Mouse (Mus musculus) kidney, postnatal 0 days (tissue): Measurements from ENCODE around the gene U90926. TPM values are rescaled to one million over a fixed set of nuclear protein-coding genes. Genes with fewer than 3 reads are reported as not detected.

Experiments
- ATAC-seq: fragments of 200-750 bp; cut with Nextera tagmentation; replicated peaks from 2 replicates; pipeline ENCODE4 v1.8.0; 2017; ENCODE audit warnings: low read depth, moderate number of reproducible peaks, moderate TSS enrichment, moderate library complexity; ENCODE audit not compliant: low FRiP score
- DNase-seq: peaks from one replicate; pipeline ENCODE4 v3.0.0-alpha.2; 2016; ENCODE audit warnings: low spot score
- H3K27ac ChIP-seq: fragments of 300-500 bp; sonication (generic); 2 replicates; pipeline ENCODE4 v1.5.1; 2014; ENCODE audit warnings: mild to moderate bottlenecking
- H3K27me3 ChIP-seq: fragments of 300-500 bp; sonication (generic); 2 replicates; pipeline ENCODE4 v1.6.1; 2014; ENCODE audit warnings: low read length, mixed read lengths; ENCODE audit not compliant: insufficient read depth
- H3K36me3 ChIP-seq: fragments of 300-500 bp; sonication (generic); 2 replicates; pipeline ENCODE4 v1.6.1; 2014; ENCODE audit warnings: low read length, mixed read lengths; ENCODE audit not compliant: insufficient read depth
- H3K4me1 ChIP-seq: fragments of 300-500 bp; sonication (generic); replicated peaks from 2 replicates; pipeline ENCODE4 v1.6.1; 2014; ENCODE audit warnings: antibody characterized with exemption, low read length, mixed read lengths; ENCODE audit not compliant: insufficient read depth
- H3K4me2 ChIP-seq: fragments of 300-500 bp; sonication (generic); 2 replicates; pipeline ENCODE4 v1.6.1; 2014; ENCODE audit warnings: mild to moderate bottlenecking, low read length, moderate library complexity, mixed read lengths
- H3K4me3 ChIP-seq: fragments of 300-500 bp; sonication (generic); replicated peaks from 2 replicates; pipeline ENCODE4 v1.5.1; 2014; ENCODE audit warnings: low read depth, low read length
- H3K9ac ChIP-seq: fragments of 300-500 bp; sonication (generic); 2 replicates; pipeline ENCODE4 v1.6.1; 2014; ENCODE audit warnings: low read depth, low read length
- H3K9me3 ChIP-seq: fragments of 300-500 bp; sonication (generic); replicated peaks from 2 replicates; pipeline ENCODE4 v1.6.1; 2016; ENCODE audit warnings: low read length, inconsistent platforms, mixed read lengths
- CTCF ChIP-seq: IDR thresholded peaks from 2 replicates; pipeline ENCODE4 v1.5.1; 2016; ENCODE audit warnings: antibody characterized with exemption, low read depth, mild to moderate bottlenecking, moderate library complexity
- WGBS: fragments of 180-500 bp; shearing (Covaris S2); extraction: QIAGEN DNeasy Blood & Tissue Kit; methylation state at CpG from one replicate; pipeline ENCODE4 v1.1.7; 2014; 5-methylcytosine and 5-hydroxymethylcytosine counted together
- polyA plus RNA-seq: library from polyadenylated mRNA; unstranded; fragments of >200 nt; fragmentation: Nextera tagmentation; extraction: Ambion mirVana; gene quantifications from 2 replicates; pipeline ENCODE4 v1.2.1, GENCODE M21; 2015

U90926 gene
- polyA plus RNA-seq, 1 experiment from 2014 or later, result not detected

- Histone ChIP-seq H3K27ac (no peak overlapping the region), H3K36me3 (peaks cover 42% of the 10 kb centered on the region), H3K4me1 (no peaks in the 10 kb centered on the region), H3K9ac (no peak overlapping the region), H3K9me3 (no peaks in the 10 kb centered on the region), H3K4me3 (no peak overlapping the region), H3K27me3 (no peaks in the 10 kb centered on the region), H3K4me2 (no peak overlapping the region)
- ATAC-seq (no peak), DNase-seq (no peak)
- 96% methylated on average over 7 of the region's 7 CpGs for WGBS
- no peak for TF ChIP-seq CTCF
Measured at GRCm38 (mm10) chr5:92188881-92189483, 26.2 kb downstream of the U90926 start.

- peaks cover 41% of the 10 kb centered on the region for H3K36me3 ChIP-seq
- WGBS, result 72% methylated on average over 8 of the region's 8 CpGs
Measured at GRCm38 (mm10) chr5:92183071-92183830, 32.0 kb downstream of the U90926 start.

GRCm38 (mm10) chr5:92165976-92166375 is 49.2 kb downstream of the U90926 start:
- WGBS, result 75% methylated on average over 6 of the region's 6 CpGs
- Histone ChIP-seq H3K9me3 (no peaks in the 10 kb centered on the region), H3K27ac (no peak overlapping the region), H3K4me1 (no peaks in the 10 kb centered on the region), H3K4me3 (no peak overlapping the region), H3K4me2 (no peak overlapping the region), H3K9ac (no peak overlapping the region), H3K36me3 (peaks cover 21% of the 10 kb centered on the region), H3K27me3 (no peaks in the 10 kb centered on the region)
- no peak for TF ChIP-seq CTCF
- DNase-seq (no peak), ATAC-seq (no peak)

More at GRCm38 (mm10) chr5:92183071-92183830, 32.0 kb downstream of the U90926 start:
- no peaks in the 10 kb centered on the region for H3K9me3 ChIP-seq
- DNase-seq (no peak), ATAC-seq (no peak)
- no peak overlapping the region for H3K9ac ChIP-seq
- no peak for TF ChIP-seq CTCF
- H3K27me3 ChIP-seq, result no peaks in the 10 kb centered on the region
- H3K4me1 ChIP-seq, result no peaks in the 10 kb centered on the region
- H3K4me2 ChIP-seq, result no peak overlapping the region
- H3K4me3 ChIP-seq, result no peak overlapping the region
- no peak overlapping the region for H3K27ac ChIP-seq

Other genes with a start within 250 kb of the U90926 start
- not detected in 2 replicates for gene Odaph, start 227.9 kb downstream of the U90926 start, polyA plus RNA-seq
- 2.0 and 2.2 TPM in 2 replicates for gene Cdkl2, start 171.5 kb downstream of the U90926 start, polyA plus RNA-seq
- gene G3bp2, start 131.7 kb downstream of the U90926 start, polyA plus RNA-seq, result 134 and 155 TPM in 2 replicates
- 36.1 and 38.4 TPM in 2 replicates for gene Uso1, start 77.5 kb downstream of the U90926 start, polyA plus RNA-seq
- gene Ppef2, start 40.9 kb upstream of the U90926 start, polyA plus RNA-seq, result 0.07 and 0.20 TPM in 2 replicates
- 19.4 and 19.7 TPM in 2 replicates for gene Naaa, start 62.8 kb upstream of the U90926 start, polyA plus RNA-seq
- gene Sdad1, start 95.1 kb upstream of the U90926 start, polyA plus RNA-seq, result 33.8 and 34.8 TPM in 2 replicates
- 0.08 and 0.13 TPM in 2 replicates for gene Cxcl9, start 112.7 kb upstream of the U90926 start, polyA plus RNA-seq
- 8.0 and 9.2 TPM in 2 replicates for gene Art3, start 116.4 kb upstream of the U90926 start, polyA plus RNA-seq
- 3.4 and 3.8 TPM in 2 replicates for gene Cxcl10, start 133.5 kb upstream of the U90926 start, polyA plus RNA-seq
- gene Nup54, start 219.8 kb upstream of the U90926 start, polyA plus RNA-seq, result 37.3 and 40.4 TPM in 2 replicates